In genomic region chr11:44272268-44272667, GRCm38 (mm10) we compare ENCODE assay signal across 9 mouse cellular contexts.
"Had no signal": no experiment of that assay in that cellular context is flagged by ENCODE, and none has a peak within 500 bp of the region (broad histone marks: within the 10 kb centered on the region; RNA-seq: fewer than 3 reads in every experiment).

No protein-coding gene starts in this region.

- DNase-seq: lung, adult 2 months; lung, postnatal 36 days; right cerebral cortex, postnatal 25 days; thymus, adult 18-20 months; thymus, postnatal 14 days had no signal

- H3K27me3 ChIP-seq: midbrain, embryonic 13.5 days had no signal

- H3K36me3 ChIP-seq: limb, embryonic 10.5 days; midbrain, embryonic 13.5 days had no signal

- H3K27ac ChIP-seq: hindbrain, embryonic 14.5 days; limb, embryonic 10.5 days; liver, embryonic 14.5 days; midbrain, embryonic 13.5 days had no signal

- H3K4me3 ChIP-seq: limb, embryonic 10.5 days; midbrain, embryonic 13.5 days had no signal

- H3K4me1 ChIP-seq: limb, embryonic 10.5 days; midbrain, embryonic 13.5 days had no signal
